Mouse (Mus musculus) T-cell, adult 66 days (primary cell): ENCODE measurements around the gene Jph3. TPM values are rescaled to one million over a fixed set of nuclear protein-coding genes. Genes with fewer than 3 reads are reported as not detected.

Experiments used
- total RNA-seq, 2 experiments: library from RNA; stranded (reverse); gene quantifications; 3 replicates in 1 of 2; 4 replicates in 1 of 2; pipeline ENCODE4 v1.2.4; 2023

Jph3 gene
- not detected for total RNA-seq

GRCm38 (mm10) chr8:121729323-121729722, at the start of gene Jph3:
Gene Jph3, plus strand, starts transcription at chr8:121729623.

GRCm38 (mm10) chr8:121829048-121829776, 99.8 kb downstream of the Jph3 start, which contains the start of gene Klhdc4:
Gene Klhdc4, minus strand, starts transcription at chr8:121829569.

Other genes starting within 250 kb of the Jph3 start
- under 1 TPM in 1 of 2 experiments, not detected in 1; 0.71 TPM for gene 1700018B08Rik, start 185.3 kb upstream of the Jph3 start, total RNA-seq
- 10 to 100 TPM; 18.0 to 23.1 TPM for gene Fbxo31, start 150.8 kb upstream of the Jph3 start, total RNA-seq
- 100 to 1,000 TPM; 211 to 259 TPM for gene Map1lc3b, start 139.3 kb upstream of the Jph3 start, total RNA-seq
- gene Zcchc14, start 76.7 kb upstream of the Jph3 start, total RNA-seq = not detected
- 10 to 100 TPM; 53.5 to 67.1 TPM for gene Klhdc4, start 99.9 kb downstream of the Jph3 start, total RNA-seq
- gene Slc7a5, start 178.1 kb downstream of the Jph3 start, total RNA-seq = 10 to 100 TPM; 48.3 to 59.9 TPM
- gene Car5a, start 215.3 kb downstream of the Jph3 start, total RNA-seq = not detected
- gene Banp, start 220.1 kb downstream of the Jph3 start, total RNA-seq = 100 to 1,000 TPM in 1 of 2 experiments, 10 to 100 TPM in 1; 96.2 to 105 TPM